Mouse (Mus musculus) T-helper 2 cell (primary cell): ENCODE results near the gene 2310022A10Rik.

Experiments
- in situ Hi-C: fragments of 300-600 bp; cut with MboI, MseI; formaldehyde crosslinking; loops from one replicate; pipeline ENCODE4 v1.15.1; 2025; ENCODE audit warnings: high pct_unique_total_duplicates

The 2310022A10Rik gene

DNA sequence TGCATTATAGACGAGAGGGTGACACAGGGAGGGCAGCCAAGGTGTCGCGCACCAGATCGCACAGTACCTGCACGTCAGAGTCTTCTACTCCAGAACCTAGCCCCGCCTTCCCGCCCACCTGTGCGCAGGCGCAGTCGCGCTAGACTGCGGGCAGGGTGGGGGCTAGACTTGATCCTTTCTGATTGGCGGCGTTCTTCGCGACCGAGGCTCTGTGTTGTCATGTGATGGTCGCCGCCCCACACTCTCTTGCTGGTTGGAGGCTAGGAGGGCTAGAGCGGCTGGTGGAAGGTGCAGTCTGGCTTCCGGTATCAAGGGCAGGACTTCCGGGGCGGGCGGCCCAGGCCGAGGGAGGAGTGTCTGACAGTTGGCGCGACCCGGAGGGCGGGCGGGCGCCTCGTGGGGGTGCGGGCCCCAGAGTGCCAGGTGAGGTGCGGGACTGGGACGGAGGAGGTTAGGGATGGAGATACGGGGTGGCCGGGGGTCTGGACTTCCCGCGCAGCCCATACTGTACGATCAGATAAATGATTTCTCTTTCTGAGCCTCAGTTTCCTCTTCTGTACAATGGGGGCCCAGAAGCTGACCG, at the start of gene 2310022A10Rik, which contains the start of gene Pld3:
TSS of gene 2310022A10Rik (plus strand) at position 303 of the 583 bp plus-strand sequence.
TSS of gene Pld3 (minus strand) at position 288 of the 583 bp plus-strand sequence.
- in situ Hi-C loops: loop anchor here (5.0 kb wide), 1 partner anchor 106 kb away; the partner anchor contains the start of genes Blvrb and Sptbn4

DNA sequence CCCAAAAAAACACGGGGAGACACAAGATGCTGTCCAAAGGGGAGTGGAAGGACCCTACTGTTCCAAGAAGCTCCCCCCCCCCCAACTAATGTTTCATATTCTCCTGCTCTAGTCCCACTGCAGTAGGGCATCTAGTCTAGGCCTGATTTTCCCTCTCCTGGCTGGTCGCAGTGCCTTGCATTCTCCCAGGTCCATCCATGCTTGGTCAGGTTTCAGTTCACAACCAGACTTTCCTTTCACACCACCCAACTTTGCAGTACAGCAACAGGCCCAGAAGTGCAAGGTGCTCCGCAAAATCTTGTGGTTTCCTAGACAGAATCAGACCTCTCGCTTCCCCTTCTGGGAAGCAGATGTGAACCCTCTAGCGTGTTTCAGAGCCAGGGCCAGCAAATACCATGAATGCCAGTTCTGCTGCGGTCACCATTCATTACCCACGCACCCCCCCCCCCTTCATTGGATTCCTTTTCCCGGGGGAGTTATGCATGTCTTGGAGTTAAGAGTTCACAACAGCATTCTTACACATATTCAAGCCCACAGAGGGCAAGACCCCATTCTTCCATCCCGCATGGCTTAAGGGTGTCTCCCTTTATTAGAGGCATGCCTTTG, 46.2 kb upstream of the 2310022A10Rik start:
- in situ Hi-C loops: loop anchor here (5.0 kb wide), 1 partner anchor 35 kb away; no protein-coding TSS in a partner anchor

DNA sequence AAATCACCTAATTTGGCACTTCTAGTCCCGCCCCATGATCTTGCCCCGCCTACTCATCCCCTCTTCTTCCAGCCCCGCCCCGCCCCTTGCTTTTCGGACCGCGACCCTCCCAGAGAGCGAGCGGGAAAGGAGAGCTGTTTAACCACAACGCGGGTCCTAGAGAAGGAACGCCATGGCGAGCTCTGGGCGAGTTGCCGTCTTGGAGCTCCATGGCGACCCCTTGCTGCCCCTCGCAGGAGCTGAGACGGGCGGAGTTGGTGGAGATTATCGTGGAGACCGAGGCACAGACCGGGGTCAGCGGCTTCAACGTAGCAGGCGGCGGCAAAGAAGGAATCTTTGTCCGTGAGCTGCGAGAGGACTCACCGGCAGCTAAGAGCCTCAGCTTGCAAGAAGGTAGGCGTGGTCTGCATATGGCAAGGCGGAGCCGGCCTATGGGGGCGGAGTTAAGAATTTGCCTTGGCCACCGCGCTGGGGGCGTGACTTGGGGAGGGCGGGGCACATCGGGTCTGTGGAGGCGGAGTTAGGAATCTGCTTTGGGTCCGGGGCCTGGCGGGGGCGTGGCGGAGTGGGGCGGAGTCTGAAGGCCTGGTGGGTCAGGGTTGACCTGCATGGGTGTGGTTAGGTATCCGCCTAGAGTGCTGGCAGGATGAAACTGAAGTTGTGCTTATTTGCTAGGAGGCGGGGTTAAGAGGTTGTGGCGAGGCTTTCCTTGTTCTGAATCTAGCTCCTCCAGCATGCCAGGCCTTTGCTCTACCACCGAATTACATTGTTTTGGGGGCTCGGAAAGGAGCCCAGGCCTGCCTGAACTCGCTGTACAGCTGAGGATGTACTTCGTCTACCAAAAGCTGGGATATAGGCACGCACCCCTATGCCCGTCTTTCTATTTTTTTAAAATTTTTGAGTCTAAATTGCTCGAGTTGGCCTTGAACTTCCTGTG, 45.1 kb upstream of the 2310022A10Rik start:
- in situ Hi-C loops: loop anchor here (5.0 kb wide), 1 partner anchor 34 kb away; no protein-coding TSS in a partner anchor

DNA sequence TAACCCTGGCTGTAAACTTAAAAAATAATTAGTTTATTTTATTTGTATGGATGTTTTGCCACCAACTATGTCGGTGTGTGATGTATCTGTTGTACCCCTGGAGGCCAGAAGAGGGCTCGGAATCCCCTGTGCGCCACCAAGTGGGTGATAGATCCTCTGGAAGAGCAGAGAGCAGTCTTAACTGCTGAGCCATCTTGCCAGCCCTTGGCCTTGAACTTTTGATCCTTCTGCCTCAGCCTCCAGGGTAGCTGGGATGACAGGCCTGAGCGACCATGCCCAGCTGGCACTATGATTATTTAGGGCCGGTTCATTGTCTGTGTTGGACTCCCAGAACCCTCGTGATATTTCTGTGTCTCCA, 44.4 kb upstream of the 2310022A10Rik start:
- in situ Hi-C loops: loop anchor here (5.0 kb wide), 1 partner anchor 34 kb away; no protein-coding TSS in a partner anchor

DNA sequence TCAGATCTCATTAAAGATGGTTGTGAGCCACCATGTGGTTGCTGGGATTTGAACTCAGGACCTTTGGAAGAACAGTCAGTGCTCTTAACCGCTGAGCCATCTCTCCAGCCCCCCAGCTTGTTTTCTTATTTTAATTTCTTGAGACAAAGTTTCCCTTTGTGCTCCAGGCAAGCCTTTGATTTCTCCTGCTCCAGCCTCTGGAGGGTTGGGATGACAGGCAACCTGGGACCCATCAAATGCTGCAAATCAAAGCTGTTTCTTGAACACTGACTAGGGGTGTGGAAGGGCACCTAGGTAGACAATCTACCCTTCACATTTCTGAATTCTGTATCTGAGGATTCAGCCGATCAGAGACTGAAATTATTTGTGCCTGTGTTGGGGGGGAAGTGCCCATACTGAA, 42.2 kb upstream of the 2310022A10Rik start:
- in situ Hi-C loops: no loop called here

DNA sequence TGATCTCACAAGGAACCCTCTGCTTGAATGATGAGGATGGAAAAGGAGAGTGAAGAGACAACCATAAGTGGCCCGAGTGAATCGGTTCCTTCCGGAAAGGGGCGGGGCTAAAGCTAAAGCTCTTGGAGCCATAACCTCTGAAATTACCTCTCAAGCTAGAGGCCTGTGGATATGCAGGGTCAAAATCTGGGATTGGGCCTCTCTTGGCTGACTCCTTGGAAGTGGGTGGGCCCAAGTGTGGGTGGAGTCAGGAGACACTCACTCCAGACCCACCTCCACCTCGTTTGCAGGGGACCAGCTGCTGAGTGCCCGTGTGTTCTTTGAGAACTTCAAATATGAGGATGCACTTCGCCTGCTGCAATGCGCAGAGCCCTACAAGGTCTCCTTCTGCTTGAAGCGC, 38.1 kb upstream of the 2310022A10Rik start:
- in situ Hi-C loops: no loop called here

DNA sequence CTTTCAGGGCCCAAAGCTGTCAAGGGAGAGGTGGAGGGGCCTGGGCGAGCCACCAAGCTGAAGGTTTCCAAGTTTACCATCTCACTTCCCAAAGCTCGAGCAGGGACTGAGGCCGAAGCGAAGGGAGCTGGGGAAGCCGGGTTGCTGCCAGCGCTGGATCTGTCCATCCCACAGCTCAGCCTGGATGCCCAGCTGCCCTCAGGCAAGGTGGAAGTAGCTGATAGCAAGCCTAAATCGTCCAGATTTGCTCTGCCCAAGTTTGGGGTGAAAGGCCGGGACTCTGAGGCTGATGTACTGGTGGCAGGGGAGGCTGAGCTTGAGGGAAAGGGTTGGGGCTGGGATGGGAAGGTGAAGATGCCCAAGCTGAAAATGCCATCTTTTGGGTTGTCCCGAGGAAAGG, 34.7 kb upstream of the 2310022A10Rik start:
- in situ Hi-C loops: no loop called here

DNA sequence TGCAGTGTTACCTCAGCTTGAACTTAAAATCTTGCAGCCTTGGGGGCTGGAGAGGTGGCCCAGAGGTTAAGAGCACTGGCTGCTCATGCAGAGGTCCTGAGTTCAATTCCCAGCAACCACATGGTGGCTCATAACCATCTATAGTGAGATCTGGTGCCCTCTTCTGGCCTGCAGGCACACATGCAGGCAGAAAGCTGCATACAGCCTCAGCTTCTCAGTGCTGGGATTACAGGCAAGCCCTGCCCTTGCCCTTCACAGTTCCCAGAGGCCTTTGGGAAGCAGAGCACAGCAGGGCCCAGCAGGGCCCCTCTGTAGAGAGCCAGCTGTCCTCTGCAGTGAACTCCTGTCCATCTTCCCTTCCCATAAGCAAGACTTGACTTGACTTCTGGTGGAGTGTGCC, 32.9 kb upstream of the 2310022A10Rik start:
- in situ Hi-C loops: loop anchor here (10.0 kb wide), 1 partner anchor 185 kb away; the partner anchor contains the start of gene Ltbp4

DNA sequence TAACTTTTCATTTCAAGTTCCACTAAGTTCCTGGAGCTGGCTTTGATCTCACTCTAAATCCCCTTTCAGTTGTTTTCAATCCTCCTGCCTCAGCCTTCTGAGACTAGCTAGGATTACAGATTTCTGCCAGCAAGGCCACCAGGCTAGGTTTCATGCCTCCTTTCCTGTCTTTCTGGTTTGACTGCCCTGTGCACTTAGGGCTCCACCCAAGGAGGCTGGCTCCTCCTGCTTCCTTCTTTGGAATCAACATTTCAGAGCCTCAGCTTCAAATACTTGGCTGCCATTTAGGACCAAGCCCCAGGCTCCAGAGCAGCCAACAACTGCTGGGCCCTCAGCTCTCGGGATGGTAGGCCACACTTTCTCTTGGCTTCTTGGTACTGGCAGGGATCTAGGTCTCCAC, 32.4 kb upstream of the 2310022A10Rik start:
- in situ Hi-C loops: loop anchor here (10.0 kb wide), 1 partner anchor 186 kb away; the partner anchor contains the start of gene Ltbp4

DNA sequence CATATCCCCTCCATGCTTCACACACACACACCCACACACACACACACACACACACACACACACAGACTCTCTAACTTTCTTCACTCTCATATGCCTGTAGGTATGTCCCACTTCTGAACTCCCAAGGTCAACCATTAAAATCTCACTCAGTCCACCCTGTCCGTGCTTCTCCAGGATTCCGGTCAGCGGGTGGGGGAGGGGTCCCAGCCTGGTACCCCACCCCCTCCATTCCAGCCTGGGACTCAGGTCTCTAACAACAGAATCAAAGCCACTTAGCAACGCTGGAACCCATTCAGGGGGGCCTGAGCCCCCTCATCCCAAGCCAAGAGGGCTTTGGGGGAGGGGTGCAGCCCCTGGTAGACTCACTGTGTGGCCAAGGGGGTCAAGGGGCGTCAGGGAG, 30.1 kb upstream of the 2310022A10Rik start, which contains the start of gene Hipk4:
TSS of gene Hipk4 (plus strand) at position 301 of the 400 bp plus-strand sequence.
- in situ Hi-C loops: loop anchor here (10.0 kb wide), 1 partner anchor 188 kb away; the partner anchor contains the start of gene Ltbp4

DNA sequence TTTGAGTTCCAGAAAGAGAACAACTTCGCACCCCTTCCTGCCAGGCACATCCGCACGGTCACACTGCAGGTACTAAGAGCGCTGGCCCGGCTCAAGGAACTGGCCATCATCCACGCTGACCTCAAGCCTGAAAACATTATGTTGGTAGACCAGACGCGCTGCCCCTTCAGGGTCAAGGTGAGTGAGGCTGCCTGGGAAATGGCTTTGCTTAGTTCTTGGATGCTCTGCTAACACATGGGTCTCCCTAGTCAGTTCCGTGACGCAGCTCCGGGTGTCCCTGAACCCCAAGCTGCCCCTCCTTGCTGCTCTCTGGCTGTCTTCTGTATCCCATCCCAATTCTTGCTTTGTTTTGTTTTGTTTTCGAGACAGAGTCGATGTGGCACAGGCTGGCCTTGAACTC, 29.2 kb upstream of the 2310022A10Rik start:
- in situ Hi-C loops: loop anchor here (10.0 kb wide), 1 partner anchor 189 kb away; the partner anchor contains the start of gene Ltbp4

DNA sequence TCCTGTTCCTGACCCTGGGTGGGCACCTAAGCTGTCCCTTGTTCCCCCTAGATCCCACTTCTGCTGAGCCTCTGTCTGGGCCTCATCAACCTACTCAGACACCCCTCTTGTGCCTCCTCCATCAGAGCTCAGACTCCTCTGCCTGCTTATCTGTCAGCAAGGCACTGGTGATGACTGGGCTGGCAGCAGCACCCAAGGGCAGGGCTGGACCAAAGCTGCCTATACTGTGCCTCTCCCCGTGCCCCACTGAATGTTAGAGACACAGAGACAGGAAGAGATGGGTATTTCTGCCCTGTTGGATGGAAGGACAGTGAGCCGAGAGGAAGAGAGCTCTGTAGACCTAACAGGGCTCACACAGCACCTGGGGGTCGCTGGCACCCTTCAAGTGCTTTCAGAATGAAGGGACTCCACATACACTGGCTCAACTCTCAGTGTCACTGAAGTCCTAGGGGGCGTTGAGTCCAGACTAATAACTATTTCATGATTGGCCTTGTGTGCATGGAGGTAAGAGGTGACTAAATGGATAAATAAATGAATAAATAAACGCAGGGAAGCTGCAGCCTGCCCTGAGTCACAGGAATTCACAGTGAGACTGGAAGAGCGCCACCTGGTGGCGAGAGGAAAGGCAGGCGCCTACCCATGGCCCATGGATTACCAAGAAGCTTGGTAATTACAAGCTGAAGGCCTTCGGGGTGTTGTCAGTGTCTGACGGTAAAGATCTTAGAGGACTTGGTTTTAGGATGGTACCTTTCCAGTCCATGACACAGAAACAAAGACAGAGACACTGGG, 26.8 kb upstream of the 2310022A10Rik start:
- in situ Hi-C loops: loop anchor here (5.0 to 10.0 kb wide), 2 partner anchors 99 to 191 kb away; partner anchors contain the start of gene Ltbp4

DNA sequence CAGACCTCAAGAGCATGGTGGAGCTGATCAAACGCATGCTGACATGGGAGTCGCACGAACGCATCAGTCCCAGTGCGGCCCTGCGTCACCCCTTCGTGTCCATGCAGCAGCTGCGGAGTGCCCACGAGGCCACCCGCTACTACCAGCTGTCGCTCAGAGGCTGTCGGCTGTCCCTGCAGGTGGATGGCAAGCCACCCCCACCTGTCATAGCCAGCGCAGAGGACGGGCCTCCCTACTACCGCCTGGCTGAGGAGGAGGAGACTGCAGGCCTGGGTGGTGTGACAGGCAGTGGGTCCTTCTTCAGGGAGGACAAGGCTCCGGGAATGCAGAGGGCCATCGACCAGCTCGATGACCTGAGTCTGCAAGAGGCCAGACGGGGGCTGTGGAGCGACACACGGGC, 24.0 kb upstream of the 2310022A10Rik start:
- in situ Hi-C loops: loop anchor here (5.0 to 10.0 kb wide), 2 partner anchors 102 to 194 kb away; partner anchors contain the start of gene Ltbp4

DNA sequence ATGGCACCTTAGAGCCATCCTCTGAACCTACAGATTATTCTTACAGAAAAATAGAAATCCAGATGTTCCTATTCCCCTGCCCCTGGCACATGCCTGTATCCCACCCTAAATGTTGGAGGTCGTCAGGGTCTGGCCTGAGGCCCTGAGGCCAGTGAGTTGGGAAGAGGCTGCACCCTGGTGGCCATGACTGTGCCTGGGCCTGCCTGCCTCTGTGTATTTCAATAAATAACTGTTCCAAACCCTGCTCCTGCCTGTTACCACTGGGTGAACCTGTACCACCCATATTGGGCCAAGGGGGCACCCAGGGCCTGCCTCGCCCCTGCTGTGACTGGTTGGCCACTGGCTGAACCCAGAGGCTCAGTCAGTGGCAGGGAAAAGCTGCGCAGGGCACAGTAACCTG, 22.1 kb upstream of the 2310022A10Rik start:
- in situ Hi-C loops: no loop called here

DNA sequence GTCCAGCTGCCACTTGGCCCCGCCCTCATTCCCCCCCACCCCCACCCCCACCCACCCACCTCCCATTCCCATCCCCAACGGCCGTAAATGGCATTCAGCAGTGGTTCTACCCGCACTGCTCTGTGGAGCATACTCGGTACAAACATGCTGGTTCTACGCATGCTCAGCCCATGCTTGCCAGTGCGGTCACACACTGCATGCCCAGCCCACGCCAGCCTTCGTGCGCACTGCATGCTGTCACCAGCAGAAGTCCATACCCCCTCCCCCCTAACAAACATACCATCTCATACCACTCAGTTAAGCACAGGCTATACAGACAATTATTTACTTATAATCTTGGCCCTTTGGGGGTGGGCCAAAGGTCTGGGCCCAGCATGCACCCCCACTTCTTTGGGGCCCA, 21.3 kb upstream of the 2310022A10Rik start:
- in situ Hi-C loops: no loop called here

DNA sequence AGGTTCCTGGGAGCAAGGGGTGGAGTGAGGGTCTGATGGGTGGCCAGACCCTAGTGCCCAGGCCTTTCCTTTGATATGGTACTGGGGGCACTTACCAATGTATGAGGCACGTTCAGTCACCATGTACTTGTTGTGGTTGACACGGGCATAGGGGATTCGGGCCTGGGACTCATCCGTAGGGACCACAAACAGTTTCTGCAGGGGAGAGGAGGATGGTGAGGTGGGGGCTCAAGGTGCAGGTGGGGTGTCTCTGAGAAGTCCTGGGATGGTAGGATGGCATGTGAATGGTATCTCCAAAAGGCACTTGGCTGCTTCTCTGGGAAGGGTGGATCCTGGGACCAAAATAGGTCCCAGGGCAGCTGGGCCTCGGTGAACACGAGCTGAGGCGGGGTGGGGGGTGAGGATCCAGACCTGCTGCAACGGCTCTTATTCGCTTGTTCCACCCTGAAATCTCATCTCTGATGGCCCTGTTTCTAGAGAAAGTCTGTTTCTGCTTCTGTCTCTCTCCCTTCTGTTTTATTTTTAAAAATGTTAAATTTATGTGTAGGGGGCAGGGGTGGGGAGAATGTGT, 20.5 kb upstream of the 2310022A10Rik start:
- in situ Hi-C loops: no loop called here

DNA sequence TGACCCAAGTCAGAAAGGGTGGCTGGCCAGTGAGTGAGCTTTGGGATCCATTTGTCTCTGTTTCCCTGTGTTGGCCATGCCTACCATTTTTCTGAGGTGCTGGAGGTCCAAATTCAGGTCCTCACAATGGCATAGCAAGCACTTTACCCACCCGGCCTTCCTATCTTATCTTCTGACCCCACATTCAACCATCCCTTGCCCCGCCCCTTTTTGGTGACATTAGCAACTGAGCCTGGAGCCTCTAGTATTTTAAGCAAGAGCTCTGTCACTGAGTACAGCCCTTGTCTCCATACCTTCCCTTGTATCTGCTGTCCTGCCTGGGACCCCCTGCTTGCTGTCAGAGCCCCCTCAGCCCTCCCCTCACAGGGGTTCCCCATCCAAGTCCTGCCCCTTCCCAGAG, 17.6 kb upstream of the 2310022A10Rik start:
- in situ Hi-C loops: no loop called here

DNA sequence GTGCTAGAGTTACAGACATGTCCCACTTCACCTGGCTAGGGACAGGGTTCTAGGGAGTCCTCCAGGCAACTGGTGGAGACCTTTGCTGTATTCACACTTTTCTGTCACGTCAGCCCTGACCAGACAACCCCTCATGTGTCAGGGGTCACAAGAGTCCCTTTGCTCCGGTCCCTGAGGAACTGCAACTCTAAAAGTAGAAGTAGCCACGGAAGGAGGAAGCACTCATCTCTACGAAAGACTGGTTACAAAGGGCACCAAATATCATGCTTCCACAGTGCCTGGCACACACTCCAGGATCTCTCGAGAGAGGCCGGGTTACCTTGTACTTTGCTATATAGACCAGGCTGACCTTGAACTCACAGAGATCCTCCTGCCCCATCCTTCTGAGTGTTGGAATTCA, 16.4 kb upstream of the 2310022A10Rik start:
- in situ Hi-C loops: no loop called here

DNA sequence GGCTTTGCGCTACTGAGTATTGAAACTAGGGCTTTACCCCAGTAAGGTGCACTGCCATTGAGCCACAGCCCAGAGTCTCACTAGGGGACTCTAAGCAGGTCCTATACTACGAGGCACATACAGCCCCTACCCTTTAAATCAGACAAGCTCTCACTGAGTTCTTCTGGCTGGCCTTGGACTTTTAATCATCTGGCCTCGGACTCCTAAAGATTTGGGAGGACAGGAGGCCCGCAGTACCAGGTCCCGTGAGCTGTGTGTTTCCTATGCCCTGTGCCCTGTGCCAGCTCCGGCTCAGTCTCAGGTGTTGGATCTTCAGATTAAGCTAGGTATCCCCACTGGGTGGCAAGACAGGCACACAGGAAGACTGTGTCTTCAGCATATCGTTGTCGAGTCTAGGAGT, 15.0 kb upstream of the 2310022A10Rik start:
- in situ Hi-C loops: no loop called here

DNA sequence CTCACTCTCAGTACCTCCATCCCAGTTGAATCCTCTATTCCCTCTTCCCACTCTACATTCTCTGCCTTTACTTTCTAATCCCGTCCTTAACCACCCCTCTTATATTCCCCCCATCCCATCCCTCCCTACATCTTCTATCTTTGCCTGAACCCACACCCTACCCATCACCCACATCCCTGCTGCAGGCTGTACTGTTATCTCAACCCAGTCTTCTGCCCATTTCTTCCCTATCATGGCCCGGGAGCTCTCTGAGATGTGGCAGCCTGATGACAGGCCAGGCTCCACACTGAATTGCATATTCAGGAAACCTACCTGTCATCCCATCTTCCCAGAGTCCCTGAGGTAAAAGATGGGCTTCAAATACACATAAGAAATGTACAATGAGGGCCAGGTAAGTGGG, 14.2 kb upstream of the 2310022A10Rik start:
- in situ Hi-C loops: no loop called here
